Mouse (Mus musculus) A20 (cell line): ENCODE measurements around the gene Lhpp.
A peak's percentile ranks its signal among the peaks of the same experiment; 100 is the strongest.

Source experiments
- DNase-seq: peaks from one replicate; pipeline ENCODE4 v3.0.0-alpha.2; 2011; ENCODE audit warnings: low read depth, low spot score

The Lhpp gene

DNA sequence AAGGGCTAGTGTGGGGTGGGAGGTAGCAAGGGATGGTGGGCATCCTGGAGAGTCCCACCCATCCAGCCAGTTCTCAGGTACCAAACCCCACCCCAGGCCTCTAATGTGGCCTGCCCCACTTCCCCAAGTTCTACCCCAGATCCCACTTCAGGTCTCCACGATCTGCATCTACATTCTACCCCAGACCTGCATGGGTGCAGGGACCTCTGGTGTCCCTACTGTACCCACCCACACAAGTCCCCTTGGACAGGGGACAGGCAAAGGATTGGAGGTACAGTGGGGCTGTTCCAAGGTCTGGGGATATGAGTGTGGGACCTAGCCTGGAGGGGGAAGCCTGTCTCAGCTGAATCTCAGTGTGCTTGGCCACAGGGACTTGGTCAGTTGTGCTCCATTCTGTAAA, 71.4 kb downstream of the Lhpp start:
- DNase-seq: no peak

DNA sequence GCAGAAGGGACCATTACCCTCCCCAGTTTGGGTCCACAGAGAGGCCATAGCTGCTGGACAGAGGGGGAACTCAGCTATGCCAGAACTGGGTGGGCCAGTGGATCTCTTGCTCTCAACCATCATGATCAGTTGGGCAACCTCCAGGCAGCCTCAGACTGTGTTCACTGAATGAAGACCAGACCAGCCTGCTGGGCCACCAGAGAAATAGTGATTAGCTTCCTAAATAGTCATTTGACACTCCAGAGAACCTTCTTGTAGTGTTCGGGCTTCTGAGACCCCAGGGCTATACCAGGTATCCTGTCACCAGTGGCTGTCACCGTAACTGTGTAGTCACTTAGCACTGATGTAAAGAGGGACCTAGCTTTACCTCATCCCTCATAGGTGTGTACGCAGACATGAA, 71.9 kb downstream of the Lhpp start:
- DNase-seq: no peak

DNA sequence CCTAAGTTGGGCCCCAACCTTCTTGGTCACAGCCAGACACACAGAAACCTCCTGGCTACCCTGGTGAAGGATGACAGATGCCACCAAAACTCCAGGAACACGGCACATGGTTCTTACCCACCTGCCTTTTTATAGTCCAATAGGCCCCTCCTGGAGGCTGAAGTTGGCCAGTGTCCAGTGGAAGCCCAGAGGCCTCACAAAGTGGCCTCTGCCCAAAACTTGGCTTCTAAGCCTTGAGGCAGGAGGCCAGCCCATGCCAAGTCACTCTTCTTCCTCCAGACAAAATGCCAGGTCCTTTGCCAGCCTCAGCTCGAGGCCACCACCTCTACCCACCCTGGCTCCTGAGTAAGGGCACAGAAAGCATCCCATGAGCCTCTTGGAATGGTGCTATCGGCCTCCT, 72.5 kb downstream of the Lhpp start:
- DNase-seq: no peak

DNA sequence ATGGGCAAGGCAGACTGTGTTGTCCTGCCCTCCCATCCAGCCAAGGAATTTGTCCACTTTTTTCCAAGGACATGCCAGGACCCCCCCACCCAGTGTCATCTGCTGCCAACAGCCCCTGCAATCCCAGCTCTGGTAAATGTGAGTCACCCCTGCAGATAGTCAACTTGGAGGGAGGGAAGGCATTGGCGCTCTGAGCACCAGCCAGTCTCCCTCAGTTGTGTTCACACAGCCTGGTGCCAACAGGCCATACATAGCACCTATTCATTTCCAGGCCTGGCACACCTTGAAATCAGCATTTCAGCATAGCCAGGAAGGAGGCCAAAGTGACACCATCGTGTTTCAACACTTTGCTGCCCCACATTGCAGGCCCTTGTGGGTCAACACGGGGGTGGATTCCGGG, 73.5 kb downstream of the Lhpp start:
- DNase-seq: no peak

DNA sequence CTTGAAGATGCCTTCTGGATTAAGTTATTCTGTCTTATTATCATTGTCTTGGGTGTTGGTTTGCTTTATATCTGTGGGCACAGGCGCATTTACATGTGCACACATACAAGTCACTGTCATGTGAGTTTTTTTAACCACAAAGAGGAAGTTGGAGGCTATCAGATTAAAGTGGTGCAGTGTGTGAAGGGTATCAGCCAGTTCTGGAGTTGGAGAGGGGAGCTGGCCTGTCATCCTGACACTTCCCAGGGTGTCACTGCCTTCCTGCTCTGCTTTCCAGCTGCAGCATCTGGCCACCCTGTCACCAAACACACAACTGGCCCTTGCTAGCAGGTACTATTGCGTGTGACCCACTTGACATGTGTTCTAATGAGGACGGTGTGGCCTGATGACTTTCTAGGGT, 76.1 kb downstream of the Lhpp start:
- DNase-seq: peak; percentile 60

DNA sequence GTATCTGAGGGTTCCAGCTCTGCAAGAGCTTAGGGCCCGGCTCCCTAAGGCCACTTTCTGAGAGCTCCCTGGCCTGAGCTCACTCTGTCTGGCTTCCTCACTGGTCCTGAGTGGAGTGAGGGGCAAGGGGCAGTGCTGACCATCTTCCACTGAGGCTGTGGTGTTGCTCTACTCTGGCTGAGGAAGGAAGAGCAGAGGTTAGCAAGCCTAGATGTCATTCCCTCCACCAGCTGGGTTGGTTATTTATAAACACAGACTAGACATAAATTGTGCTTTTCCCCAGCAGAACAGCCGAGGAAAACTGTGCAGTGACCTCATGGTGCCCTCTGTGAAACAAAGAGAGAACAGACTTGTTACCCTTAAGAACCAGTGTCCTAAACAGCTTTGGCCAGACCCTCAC, 77.5 kb downstream of the Lhpp start:
- DNase-seq: no peak

DNA sequence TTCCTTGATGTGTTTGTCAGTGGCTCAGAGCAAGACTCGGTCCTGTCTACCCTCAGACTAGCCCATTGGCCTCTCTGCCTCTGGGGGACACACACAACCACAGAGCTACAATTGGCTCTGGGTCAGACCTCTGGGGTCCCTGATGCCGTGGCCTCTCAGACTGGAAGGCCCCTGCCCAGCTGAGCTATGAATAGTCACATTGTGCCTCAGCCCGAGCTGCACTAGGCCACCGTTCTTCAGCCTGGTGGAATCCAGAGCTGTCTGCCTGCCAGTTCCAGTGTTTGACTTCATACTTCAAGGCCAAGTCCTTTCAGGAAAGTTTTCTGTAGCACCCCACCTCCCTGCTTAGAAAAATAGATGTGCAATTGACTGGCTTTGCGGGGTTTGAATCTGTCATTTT, 78.3 kb downstream of the Lhpp start:
- no peak for DNase-seq

DNA sequence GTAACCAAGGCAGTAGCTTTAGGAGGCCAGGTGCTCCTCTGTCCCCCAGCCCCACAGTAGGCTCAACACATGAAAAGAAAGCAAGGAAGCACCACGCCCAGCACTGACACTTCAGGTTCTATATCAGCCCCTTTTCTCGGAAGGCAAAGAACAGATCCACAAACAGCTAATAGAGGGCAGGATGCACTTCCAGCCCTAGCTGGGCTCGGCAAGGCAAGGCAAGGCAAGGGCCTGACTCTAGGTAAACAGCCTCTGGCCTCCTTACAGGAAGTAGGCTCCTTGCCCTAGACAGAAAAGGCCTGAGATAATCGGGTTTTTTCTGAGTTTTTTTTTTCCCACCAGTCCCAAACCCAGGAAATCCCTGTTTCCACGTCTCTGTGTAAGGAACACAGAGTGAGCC, 79.3 kb downstream of the Lhpp start:
- no peak for DNase-seq

DNA sequence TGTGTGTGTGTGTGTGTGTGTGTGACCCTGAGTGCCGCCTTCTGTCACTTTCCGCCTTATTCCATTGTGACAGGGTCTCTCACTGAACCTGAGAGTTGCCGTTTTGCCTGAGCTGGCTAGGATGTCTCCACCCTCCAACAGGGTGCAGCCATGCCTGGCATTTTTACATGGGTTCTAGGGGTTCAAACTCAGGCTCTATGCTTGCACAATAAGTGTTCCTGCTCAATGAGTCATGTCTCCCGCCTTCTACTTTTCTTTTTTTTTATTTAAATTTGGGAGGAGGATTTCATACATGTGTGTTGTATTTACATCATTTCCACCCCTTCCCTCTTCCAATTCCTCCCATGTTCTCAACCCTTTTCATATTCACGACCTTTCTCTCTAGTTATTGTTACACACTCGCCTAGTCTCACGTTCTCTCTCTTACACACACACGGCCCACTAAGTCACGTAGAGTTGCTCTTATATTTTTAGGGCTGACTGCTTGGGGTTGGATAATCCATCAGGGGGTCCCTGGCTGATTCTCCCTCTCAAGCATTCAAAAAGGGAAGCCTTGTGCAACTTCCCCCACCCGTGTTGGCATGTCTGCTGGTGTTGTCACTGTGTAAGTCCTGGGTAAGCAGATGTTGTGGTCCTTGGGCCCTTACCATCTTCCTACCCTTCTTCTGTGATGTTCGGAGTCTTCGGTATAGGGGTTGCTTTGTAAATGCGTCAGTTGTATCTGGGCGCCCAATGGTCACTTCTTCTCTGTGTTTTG, 80.5 kb downstream of the Lhpp start:
- DNase-seq: no peak

DNA sequence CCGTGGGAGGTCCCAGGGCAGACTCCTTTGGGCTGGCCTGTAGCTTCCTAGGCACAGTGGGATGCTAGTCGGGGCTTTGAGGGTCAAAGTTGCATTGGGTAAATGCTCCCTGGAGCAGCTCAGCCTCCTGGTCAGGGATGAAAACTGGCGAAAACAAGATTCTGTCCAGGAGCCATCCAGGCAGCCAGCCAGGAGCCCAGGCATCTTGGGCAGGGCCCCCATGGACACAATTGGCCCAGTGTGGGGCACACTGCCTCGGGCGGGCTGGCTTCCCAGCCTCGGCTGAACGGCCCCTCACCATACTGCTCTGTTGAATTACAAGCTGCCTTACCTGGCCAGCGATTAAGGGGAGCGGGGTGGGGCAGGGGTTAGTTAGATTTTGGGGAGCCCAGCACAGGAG, 82.3 kb downstream of the Lhpp start:
- DNase-seq: no peak

DNA sequence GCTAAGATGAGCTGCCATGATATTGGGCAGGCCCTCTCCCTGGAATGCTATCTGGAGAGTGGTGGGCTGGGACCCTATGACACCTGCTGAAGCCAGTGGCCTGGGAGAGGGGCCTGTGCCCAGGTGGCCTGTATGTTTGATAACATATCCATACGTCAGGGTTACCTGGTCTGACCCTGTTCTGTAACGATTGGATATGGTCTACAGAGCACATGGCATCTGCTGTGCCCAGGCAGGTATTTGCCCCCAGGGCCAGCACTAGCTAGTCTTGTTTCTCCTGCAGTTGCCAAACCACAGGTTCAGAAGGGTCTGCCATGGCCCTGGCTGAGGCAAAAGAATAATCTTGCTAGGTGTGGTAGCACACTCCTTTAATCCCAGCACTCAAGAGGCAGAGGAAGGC, 83.1 kb downstream of the Lhpp start:
- DNase-seq: no peak

DNA sequence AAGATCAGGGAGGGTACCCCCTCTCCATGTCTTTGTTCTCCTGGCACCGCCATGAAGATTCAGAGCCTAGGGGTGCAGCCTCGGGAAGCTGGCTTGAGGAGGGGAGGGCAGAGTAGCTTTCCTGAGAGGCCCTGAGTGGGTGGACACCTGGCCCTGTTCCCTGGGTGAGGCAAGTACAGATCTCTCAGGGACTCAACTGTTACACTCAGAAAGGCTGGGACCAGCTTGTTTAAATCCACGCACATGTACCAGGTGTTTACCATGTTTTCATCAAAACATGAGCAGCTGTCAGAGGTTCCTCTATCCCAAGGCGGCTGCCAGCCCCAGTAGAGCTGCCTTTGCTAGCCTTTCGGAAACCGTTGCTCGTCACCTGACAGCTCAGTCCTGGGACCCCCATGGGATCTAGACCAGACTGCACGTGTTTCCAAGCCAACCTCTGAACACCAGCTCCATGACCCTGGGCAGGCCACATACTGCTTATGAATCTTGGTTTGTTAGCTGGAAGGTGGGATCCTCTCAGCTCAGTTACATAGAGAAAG, 86.9 kb downstream of the Lhpp start:
- DNase-seq: no peak

DNA sequence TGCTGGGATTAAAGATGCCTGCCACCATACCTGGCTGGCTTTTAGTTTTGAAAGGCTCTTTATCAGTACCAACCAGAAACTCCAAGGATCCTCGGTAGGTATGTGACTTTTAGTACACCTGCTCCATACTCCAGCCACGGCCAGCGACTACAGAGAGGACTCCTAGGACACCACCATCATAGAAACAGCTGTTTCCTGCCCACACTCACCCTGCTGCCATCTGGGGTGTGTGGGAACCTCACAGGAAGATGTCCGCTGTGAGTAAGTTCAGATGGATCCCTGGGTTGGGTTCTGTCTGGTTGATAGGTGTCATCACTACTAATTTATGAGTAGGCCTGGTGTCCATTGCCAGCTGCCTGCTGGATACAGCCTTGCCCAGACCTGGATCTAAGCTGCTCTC, 88.3 kb downstream of the Lhpp start:
- no peak for DNase-seq

DNA sequence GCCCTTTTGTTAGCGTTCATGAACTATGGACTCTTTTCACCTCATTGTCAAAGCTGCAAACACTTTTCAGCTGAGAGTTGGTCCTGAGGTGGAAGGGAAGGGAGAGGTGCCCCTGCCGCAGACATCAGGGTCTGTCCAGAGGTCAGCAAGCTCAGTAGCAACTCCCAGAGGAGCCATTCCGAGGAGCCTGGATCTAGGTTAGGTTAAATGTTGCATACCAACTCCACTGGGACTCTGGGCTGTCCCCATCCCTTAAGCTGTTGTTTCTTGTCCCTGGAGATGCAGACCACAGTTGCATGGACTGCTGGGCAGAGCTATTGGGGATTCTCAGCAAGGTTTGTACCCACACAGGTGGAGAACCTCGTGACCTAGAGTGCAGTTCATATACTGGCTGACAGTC, 88.7 kb downstream of the Lhpp start:
- no peak for DNase-seq

DNA sequence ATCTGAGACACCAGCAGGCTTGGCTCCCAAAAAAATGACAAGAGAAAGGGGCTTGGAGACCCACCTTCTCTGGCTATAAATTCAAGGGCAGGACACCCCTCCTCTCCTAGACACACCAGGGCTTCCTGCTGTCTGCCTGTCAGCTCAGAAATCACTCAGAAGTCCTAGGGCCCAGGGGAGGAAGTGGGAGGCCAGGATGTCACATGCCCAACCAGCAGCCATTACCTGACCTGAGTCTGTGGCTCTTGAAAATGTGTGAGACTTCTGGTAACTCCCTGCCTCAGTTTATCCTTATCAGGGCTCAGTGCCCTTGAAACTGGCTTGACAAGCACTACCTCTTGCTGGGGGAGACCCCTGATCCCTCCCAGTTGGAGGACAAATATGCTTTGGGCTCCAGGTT, 89.2 kb downstream of the Lhpp start:
- DNase-seq: no peak

DNA sequence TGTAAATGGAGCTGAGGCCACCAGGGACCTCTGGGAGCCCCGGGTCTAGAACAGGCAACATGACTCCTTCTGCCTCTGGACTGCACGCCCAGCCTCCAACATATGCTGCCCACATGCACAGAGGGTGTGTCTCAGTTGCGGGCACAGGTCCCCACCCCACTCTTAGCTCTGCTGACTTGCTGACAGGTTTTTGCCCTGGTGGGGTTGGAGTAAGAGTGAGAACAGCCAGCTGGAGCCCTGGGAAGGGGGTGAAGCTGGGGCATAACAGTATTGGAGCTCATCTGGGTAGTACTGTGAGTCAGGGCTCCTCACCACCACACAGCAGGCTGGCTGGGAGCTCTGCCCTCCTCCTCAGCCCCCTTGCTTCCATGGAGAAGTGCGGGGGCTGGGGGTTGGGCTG, 89.7 kb downstream of the Lhpp start:
- DNase-seq: no peak

DNA sequence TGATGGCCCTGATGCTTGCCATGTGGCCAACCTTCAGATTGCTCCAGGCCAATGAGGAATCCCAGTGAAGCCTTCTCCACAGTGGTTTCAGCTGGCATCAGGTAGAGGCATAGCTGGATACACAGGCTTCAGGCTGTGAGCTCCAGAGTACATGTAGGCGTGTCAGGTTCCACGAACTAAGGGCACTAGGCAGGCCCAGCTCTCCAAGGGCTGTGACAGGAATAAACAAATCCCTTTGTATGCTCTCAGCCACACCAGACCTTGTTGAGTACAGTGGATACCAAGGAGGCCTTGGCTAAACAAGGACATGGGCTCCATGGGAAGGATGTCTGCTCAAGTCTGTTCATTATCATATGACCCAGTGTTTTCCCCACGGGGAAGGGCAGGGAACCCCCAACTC, 91.0 kb downstream of the Lhpp start:
- no peak for DNase-seq

DNA sequence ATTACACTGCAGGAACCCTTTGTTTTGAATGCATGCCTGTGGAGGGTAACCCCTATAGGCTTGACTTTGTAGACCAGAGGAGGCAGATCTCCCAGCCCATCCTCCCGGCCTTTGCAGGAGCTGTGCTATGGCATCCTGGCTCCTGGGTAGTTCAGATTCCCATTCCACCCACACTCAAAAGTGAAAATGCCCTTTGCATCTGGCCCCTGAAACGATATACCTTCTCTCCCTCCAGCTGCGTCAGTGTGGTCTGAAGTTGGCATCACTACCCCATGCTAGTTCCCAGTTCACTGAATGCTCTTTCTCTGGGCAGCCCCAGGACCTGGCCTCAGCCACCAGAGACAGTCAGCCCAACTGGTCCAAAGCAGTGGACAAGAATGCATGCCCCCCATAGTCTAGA, 91.6 kb downstream of the Lhpp start:
- no peak for DNase-seq

DNA sequence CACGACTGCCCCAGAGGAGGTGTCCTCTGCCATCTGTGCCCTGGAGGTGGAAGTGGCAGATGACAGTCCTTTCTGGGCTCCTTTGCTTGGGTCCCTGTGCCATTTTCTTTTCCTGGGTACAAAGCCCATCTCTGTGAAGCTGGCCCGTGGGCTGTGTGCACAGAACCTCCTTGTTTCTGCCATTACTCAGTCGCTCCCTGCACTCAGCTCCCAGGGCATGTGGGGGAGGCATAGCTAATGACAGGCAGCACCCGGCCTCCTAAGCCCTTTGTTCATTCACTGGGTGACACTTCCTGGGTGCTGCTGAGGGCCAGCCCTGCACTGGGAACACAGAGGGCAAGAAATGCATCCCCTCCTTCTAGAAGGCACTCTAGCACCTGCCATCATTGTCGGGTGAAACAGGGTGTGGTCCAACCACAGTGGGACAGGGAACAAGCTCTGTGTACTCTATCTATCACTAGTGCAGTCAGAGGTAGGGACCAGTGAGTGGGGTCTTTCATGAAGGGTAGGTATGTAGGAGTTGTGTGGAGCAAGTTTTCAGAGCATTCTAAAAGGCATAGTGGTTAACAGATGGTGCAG, 92.1 kb downstream of the Lhpp start:
- no peak for DNase-seq

DNA sequence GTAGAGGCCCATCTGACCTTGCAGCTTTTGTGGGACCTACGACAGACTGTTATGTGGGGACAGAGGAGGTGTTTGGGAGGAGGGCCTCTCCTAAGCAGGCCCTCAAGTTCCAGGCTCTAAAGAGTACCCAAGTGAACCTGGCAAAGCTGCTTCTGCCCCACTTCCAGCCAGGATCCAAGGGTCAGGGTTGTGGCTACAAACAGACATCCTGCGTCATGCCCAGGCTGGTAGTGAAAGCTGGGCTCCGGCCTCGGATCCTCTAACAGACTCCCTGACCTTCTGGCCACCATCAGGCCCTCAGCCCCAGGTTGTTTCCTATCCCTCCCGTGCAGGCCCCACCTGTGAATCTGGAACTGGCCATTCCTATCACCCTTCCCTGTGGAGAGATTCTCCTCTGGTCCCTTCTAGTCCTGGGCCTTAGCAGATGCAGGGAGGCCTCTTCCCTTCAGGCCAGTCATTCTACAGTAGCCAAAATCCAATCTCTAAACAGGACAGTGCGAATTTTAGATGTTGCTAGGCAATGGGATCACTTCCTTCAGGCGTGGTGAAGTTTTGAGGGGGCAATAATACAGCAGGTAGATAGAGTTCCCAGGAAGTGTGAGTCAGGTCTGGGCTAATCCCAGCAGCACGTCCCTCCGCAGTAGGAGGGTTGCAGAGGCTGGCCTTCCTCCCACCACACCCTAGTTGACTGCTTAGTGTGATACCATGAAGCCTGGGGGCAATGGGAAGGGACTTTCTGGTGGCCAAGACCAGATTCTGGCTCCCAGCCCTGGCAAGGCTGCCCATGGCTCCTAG, 93.3 kb downstream of the Lhpp start:
- DNase-seq: no peak

DNA sequence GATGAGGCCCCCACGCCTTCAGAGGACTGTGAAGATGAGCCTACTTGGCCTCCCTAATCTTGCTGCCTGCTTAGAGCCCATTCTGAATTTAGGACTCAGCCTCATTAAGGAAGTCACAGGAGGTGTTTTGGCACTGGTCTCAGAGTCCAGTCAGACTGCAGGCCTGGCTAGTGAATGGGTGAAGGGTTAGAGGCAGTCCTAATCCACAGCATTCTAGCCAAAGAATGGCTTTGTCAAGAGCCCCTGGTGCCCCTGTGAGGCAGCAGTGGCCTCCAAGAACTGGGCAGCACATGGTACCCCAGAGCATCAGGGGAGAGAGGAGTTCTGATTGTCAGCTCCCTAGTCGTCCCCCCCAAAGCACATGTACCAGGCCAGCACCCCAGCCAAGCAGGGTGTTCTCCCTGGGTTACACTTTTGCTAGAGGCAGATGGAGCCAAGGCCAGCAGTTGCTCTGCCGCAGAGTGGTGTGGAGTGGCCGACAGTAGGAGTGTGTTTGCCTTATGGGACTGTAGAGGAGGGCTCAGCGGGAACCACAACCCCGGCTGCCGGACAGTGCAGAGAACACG, 94.0 kb downstream of the Lhpp start:
- no peak for DNase-seq

DNA sequence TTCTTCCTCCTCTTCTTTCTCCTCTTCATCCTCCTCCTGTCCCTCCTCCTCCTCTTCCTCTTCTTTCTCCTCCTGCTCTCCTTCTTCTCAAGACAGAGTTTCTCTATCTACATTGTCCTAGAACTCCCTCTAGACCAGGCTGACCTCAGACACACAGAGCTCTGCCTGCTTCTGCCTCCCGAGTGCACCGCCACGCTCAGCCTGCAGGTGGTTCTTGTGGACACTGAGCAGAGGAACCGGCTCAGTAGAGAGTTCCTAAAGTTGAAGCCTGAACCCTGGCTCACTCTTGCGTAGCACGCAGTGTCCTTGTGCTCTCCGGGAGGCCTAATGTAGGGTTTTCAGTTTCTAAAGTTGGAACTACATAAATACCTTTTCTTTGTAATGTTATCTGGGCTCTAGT, 94.7 kb downstream of the Lhpp start:
- peak; percentile 44 for DNase-seq
